Comparison of ENCODE assay signal across 20 mouse cellular contexts in genomic region chr9:48749168-48749567, GRCm38 (mm10).
DNase-seq lines count a peak whose midpoint lies in the region; ATAC-seq and TF ChIP-seq lines count a peak whose summit lies in the region.
"Had no signal": no experiment of that assay in that cellular context is flagged by ENCODE, and none has a peak within 500 bp of the region (broad histone marks: within the 10 kb centered on the region; RNA-seq: fewer than 3 reads in every experiment).

No protein-coding gene starts in this region.

- H3K36me3 ChIP-seq in heart, adult 2 months (ENCODE audit: control insufficient read depth, insufficient read depth, low read length): peaks cover 44% of the 10 kb centered on the region
- H3K36me3 ChIP-seq in heart, embryonic 12.5 days: no peaks in the 10 kb centered on the region
- H3K36me3 ChIP-seq in lung, postnatal 0 days (ENCODE audit: insufficient read depth, low read length): no peaks in the 10 kb centered on the region
- no peaks in the 10 kb centered on the region for H3K36me3 ChIP-seq in hindbrain, embryonic 13.5 days
- H3K36me3 ChIP-seq: embryonic facial prominence, embryonic 12.5 days; midbrain, embryonic 15.5 days had no signal

- no peak overlapping the region for H3K4me3 ChIP-seq in heart, adult 2 months
- H3K4me3 ChIP-seq in heart, embryonic 12.5 days: no peak overlapping the region
- H3K4me3 ChIP-seq in lung, postnatal 0 days (ENCODE audit: low read depth, low read length): no peak overlapping the region
- H3K4me3 ChIP-seq in lung, adult 2 months (replicated peaks; ENCODE audit: extremely low read depth, low read depth, low read length): no peak overlapping the region
- no peak overlapping the region for H3K4me3 ChIP-seq in hindbrain, embryonic 13.5 days
- H3K4me3 ChIP-seq: embryonic facial prominence, embryonic 12.5 days; midbrain, embryonic 15.5 days had no signal

- peak overlapping the region; percentile 76 for H3K27ac ChIP-seq in heart, adult 2 months
- H3K27ac ChIP-seq in heart, embryonic 12.5 days (ENCODE audit: poor library complexity, severe bottlenecking): no peak overlapping the region
- peak overlapping the region; percentile 55 for H3K27ac ChIP-seq in lung, postnatal 0 days (ENCODE audit: low read length)
- H3K27ac ChIP-seq in hindbrain, embryonic 13.5 days: no peak overlapping the region
- H3K27ac ChIP-seq: embryonic facial prominence, embryonic 12.5 days; hindbrain, embryonic 14.5 days; liver, embryonic 14.5 days; midbrain, embryonic 15.5 days had no signal

- peaks cover 44% of the 10 kb centered on the region for H3K4me1 ChIP-seq in heart, adult 2 months (ENCODE audit: control insufficient read depth, insufficient read depth, low read length)
- 0 out of 2 replicates have a peak, but pooled peaks cover 2% of the 10 kb centered on the region for H3K4me1 ChIP-seq in heart, embryonic 12.5 days (replicated peaks)
- H3K4me1 ChIP-seq in lung, postnatal 0 days (ENCODE audit: insufficient read depth, low read depth, low read length): peaks cover 51% of the 10 kb centered on the region
- peaks cover 36% of the 10 kb centered on the region for H3K4me1 ChIP-seq in lung, adult 2 months (ENCODE audit: control insufficient read depth, insufficient read depth, low read length)
- peaks cover 22% of the 10 kb centered on the region for H3K4me1 ChIP-seq in hindbrain, embryonic 13.5 days (replicated peaks)

- H3K9me3 ChIP-seq in heart, embryonic 12.5 days (replicated peaks): no peaks in the 10 kb centered on the region
- H3K9me3 ChIP-seq in lung, postnatal 0 days (ENCODE audit: low read length): no peaks in the 10 kb centered on the region
- H3K9me3 ChIP-seq in hindbrain, embryonic 13.5 days: no peaks in the 10 kb centered on the region
- H3K9me3 ChIP-seq: embryonic facial prominence, embryonic 12.5 days; midbrain, embryonic 15.5 days had no signal

- H3K79me2 ChIP-seq in heart, adult 2 months (replicated peaks; ENCODE audit: control insufficient read depth, insufficient read depth, low read length): 0 out of 2 replicates have a peak, but pooled peaks cover 7% of the 10 kb centered on the region

- peak; percentile 64 to 83 for DNase-seq in heart, adult 2 months
- peak; percentile 76 for DNase-seq in lung, postnatal 0 days (ENCODE audit: low spot score)
- no peak for DNase-seq in lung, adult 2 months
- DNase-seq in gastrocnemius, postnatal 25 days: peak; percentile 80
- DNase-seq in testis, postnatal 14 days (ENCODE audit: low spot score): peak; percentile 48
- DNase-seq: adrenal gland, postnatal 36 days; cerebellum, postnatal 25 days; forebrain, postnatal 0 days; kidney, postnatal 36 days; left cerebral cortex, postnatal 4 days; right cerebral cortex, postnatal 14 days; thymus, adult 18-20 months had no signal

- ATAC-seq in heart, embryonic 12.5 days (ENCODE audit: insufficient number of reproducible peaks, low FRiP score): no peak
- ATAC-seq in lung, postnatal 0 days: 0 out of 2 replicates have a peak, but pooled peaks have one; percentile 8
- ATAC-seq in hindbrain, embryonic 13.5 days (ENCODE audit: low FRiP score): no peak
- ATAC-seq: CD4-positive, CD25-positive, alpha-beta regulatory T cell, adult 4 months; forebrain, postnatal 0 days; intestine, postnatal 0 days; midbrain, embryonic 15.5 days had no signal

- intact Hi-C loops in heart, adult 2 months (cut with DNase I): loop anchor here (2.0 kb wide), 1 partner anchor 34 kb away; no protein-coding TSS in a partner anchor

- no peaks in the 10 kb centered on the region for H3K27me3 ChIP-seq in heart, adult 2 months (ENCODE audit: control insufficient read depth, insufficient read depth, low read length)
- no peaks in the 10 kb centered on the region for H3K27me3 ChIP-seq in heart, embryonic 12.5 days (replicated peaks)
- no peaks in the 10 kb centered on the region for H3K27me3 ChIP-seq in lung, postnatal 0 days (replicated peaks; ENCODE audit: insufficient read depth, low read length)
- H3K27me3 ChIP-seq in hindbrain, embryonic 13.5 days: no peaks in the 10 kb centered on the region
- H3K27me3 ChIP-seq: embryonic facial prominence, embryonic 12.5 days; midbrain, embryonic 15.5 days had no signal

- 38% methylated on average over 4 of the region's 4 CpGs for WGBS in heart, adult 2 months
- 82% methylated on average over 4 of the region's 4 CpGs for WGBS in heart, embryonic 12.5 days
- 53% methylated on average over 4 of the region's 4 CpGs for WGBS in lung, postnatal 0 days
- 63% methylated on average over 4 of the region's 4 CpGs for WGBS in lung, adult 2 months
- 87% methylated on average over 4 of the region's 4 CpGs for WGBS in hindbrain, embryonic 13.5 days

- peak; percentile 88; the same call in 1 of the 2 replicates for TF ChIP-seq EP300 in heart, adult 2 months (IDR thresholded peaks at IDR 0.05; ENCODE audit: insufficient read depth, low read depth, low read length)
- no peak for TF ChIP-seq EP300 in lung, postnatal 0 days (IDR thresholded peaks at IDR 0.05)

- no peak for TF ChIP-seq CTCF in heart, adult 2 months (IDR thresholded peaks at IDR 0.05)
- no peak for TF ChIP-seq CTCF in lung, postnatal 0 days (IDR thresholded peaks at IDR 0.05)
- no peak for TF ChIP-seq CTCF in lung, adult 2 months (IDR thresholded peaks at IDR 0.05; ENCODE audit: insufficient read depth, low read length)

- H3K9ac ChIP-seq in heart, adult 2 months (ENCODE audit: low read depth, low read length): no peak overlapping the region
- H3K9ac ChIP-seq in heart, embryonic 12.5 days: no peak overlapping the region
- H3K9ac ChIP-seq in lung, postnatal 0 days (replicated peaks; ENCODE audit: low read depth): no peak overlapping the region
- no peak overlapping the region for H3K9ac ChIP-seq in hindbrain, embryonic 13.5 days
- H3K9ac ChIP-seq: embryonic facial prominence, embryonic 12.5 days; forebrain, postnatal 0 days; hindbrain, embryonic 14.5 days; liver, embryonic 14.5 days; midbrain, embryonic 15.5 days had no signal

- no peak for TF ChIP-seq POLR2A in heart, adult 2 months (IDR thresholded peaks at IDR 0.05; ENCODE audit: insufficient read depth, low read depth, low read length)
- TF ChIP-seq POLR2A in lung, adult 2 months (IDR thresholded peaks at IDR 0.05; ENCODE audit: borderline replicate concordance, extremely low read depth, low read depth, low read length): no peak

- H3K4me2 ChIP-seq in heart, embryonic 12.5 days: no peak overlapping the region
- H3K4me2 ChIP-seq in lung, postnatal 0 days (replicated peaks; ENCODE audit: low read depth, low read length): no peak overlapping the region
- H3K4me2 ChIP-seq in hindbrain, embryonic 13.5 days: no peak overlapping the region
- H3K4me2 ChIP-seq: embryonic facial prominence, embryonic 12.5 days; hindbrain, embryonic 14.5 days; midbrain, embryonic 15.5 days had no signal

Comparison
In these comparisons a context has a peak if more than half of its experiments do, and no peak if none do; other contexts are left out.
1. H3K27ac ChIP-seq: peak in heart, adult 2 months (single experiment) and lung, postnatal 0 days (single experiment); none in heart, embryonic 12.5 days (single experiment) and hindbrain, embryonic 13.5 days (single experiment).